Mouse (Mus musculus) embryonic fibroblast, embryonic 13.5 days (primary cell): ENCODE results near the gene Aspscr1. TPM values are rescaled to one million over a fixed set of nuclear protein-coding genes. Genes with fewer than 3 reads are reported as not detected.
"Not testable (repeated sequence)": the region's sequence is repeated elsewhere in the genome, so short reads cannot be mapped to it uniquely, and the experiment has no call there.

ENCODE experiments used
- H3K27ac ChIP-seq: 2 replicates; pipeline ENCODE4 v1.5.1; 2012; ENCODE audit warnings: low read length, control low read depth, inconsistent platforms; ENCODE audit not compliant: insufficient read depth
- H3K4me1 ChIP-seq: 2 replicates; pipeline ENCODE4 v1.6.1; 2011; ENCODE audit warnings: low read length; ENCODE audit not compliant: control insufficient read depth, insufficient read depth
- H3K4me3 ChIP-seq: 2 replicates; pipeline ENCODE4 v1.5.1; 2011; ENCODE audit warnings: mild to moderate bottlenecking, control low read depth, low read length; ENCODE audit not compliant: insufficient read depth
- CTCF ChIP-seq: IDR thresholded peaks from 2 replicates; pipeline ENCODE4 v1.5.1; 2011; ENCODE audit warnings: mild to moderate bottlenecking, control low read depth, low read length, moderate library complexity, borderline replicate concordance; ENCODE audit not compliant: insufficient read depth
- POLR2A ChIP-seq: IDR thresholded peaks from 2 replicates; pipeline ENCODE4 v1.6.1; 2011; ENCODE audit warnings: low read depth, mild to moderate bottlenecking, control low read depth, low read length, moderate library complexity
- polyA plus RNA-seq: library from polyadenylated mRNA; stranded (reverse); fragments of >200 nt; gene quantifications from 2 replicates; pipeline ENCODE4 v1.2.4, GENCODE M21; 2011; ENCODE audit warnings: low read depth; ENCODE audit not compliant: missing spikeins, insufficient read length

Gene Aspscr1
- polyA plus RNA-seq, 1 experiment = 53.9 TPM

- Histone ChIP-seq H3K4me1 (peaks cover 6% of the 10 kb centered on the region), H3K27ac (no peak overlapping the region), H3K4me3 (no peak overlapping the region)
- TF ChIP-seq CTCF = no peak
- no peak for TF ChIP-seq POLR2A
These were observed 55.9 kb downstream of the Aspscr1 start for GRCm38 (mm10) chr11:120728530-120729240.

DNA sequence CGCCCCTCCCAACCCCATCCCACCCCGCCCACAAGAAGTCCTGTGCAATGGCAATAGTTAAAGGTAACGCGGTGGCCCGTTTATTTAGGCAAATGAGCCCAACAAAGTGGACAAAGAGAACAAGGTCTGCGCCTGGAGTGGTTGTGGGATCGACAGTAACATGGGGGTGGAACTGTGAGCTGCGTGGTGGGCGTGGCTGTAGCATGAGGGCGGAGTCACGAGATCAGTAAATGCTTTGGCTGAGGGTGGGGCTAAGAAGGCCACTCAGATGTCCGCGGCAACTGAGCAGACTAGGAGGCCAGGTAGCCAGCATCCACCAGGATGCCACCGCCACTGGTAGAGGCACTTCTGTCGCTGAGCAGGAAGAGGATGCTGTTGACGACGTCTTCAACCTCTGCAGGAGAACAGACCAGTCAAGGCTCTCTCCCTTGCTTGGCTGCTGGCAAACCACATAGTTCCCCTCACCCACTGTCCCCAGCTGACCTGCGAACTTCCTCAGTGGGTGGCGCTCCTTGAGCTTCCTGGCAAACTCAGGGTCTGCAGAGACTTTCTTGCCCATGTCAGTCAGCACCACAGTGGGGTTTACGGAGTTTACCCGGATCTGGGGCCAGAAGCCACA is 56.8 kb downstream of the Aspscr1 start:
- H3K27ac ChIP-seq, H3K4me3 ChIP-seq: not testable (repeated sequence)

GRCm38 (mm10) chr11:120730331-120730870 is 57.6 kb downstream of the Aspscr1 start:
- Histone ChIP-seq H3K27ac (no peak overlapping the region), H3K4me3 (no peak overlapping the region)
- TF ChIP-seq POLR2A = no peak
- no peak for TF ChIP-seq CTCF

More for the DNA sequence above, 56.8 kb downstream of the Aspscr1 start:
- H3K4me1 ChIP-seq = not testable (repeated sequence)

GRCm38 (mm10) chr11:120731395-120731794 is 58.6 kb downstream of the Aspscr1 start:
- Histone ChIP-seq H3K27ac (peak overlapping the region; percentile 18; the same call in 1 of the 2 replicates), H3K4me1 (peaks cover 6% of the 10 kb centered on the region), H3K4me3 (no peak overlapping the region)
- TF ChIP-seq POLR2A = no peak; the same call in 1 of the 2 replicates
- no peak for TF ChIP-seq CTCF

More at GRCm38 (mm10) chr11:120730331-120730870, 57.6 kb downstream of the Aspscr1 start:
- H3K4me1 ChIP-seq = peaks cover 6% of the 10 kb centered on the region

DNA sequence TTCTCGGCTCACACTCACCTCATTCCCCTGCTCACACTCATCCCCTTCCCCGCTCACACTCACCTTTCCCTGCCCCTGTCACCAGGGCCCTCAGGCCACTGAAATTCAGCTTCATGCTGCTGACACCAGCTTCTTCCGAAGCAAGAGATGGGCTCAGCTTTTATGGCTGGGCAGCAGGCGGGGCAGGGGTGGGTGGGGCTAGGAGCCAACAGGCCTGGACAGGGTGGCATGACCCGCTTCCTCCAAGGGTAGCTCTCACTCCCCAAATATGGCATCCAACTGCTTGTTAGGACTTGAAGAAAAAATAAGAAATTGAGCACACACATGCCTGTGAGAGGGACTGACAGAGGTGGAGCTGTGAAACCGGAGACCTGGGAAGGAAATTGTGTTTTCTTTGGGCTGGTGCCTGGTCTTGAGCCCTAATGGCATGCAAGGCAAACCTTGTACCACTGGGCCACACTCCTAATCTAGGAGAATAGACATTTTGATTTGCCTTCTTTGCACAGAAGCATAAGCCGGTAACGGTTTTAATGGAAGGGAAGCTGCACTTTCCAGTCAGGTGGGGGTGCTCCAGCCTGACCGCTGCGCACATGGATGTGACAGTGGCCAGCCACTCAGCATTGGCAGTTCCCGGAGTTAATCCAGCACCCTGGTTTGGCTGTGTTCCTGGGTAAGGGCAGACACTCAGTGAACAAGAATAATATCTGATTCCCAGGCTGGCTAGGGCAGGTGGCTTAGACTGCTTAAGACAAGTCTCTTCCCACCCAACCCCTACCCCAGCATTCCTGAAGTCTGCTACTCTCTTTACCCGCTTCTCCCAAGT is 59.3 kb downstream of the Aspscr1 start, which contains the start of gene Cbr2:
Gene Cbr2 (minus strand): TSS at position 257 of the 823 bp plus-strand sequence.
- TF ChIP-seq POLR2A = peak; percentile 62; the same call in 1 of the 2 replicates
- no peak for TF ChIP-seq CTCF
- Histone ChIP-seq H3K4me3 (no peak within 1 kb of the TSS), H3K27ac (peak within 1 kb of the TSS; percentile 18; the same call in 1 of the 2 replicates), H3K4me1 (peaks cover 6% of the 10 kb centered on the region)

DNA sequence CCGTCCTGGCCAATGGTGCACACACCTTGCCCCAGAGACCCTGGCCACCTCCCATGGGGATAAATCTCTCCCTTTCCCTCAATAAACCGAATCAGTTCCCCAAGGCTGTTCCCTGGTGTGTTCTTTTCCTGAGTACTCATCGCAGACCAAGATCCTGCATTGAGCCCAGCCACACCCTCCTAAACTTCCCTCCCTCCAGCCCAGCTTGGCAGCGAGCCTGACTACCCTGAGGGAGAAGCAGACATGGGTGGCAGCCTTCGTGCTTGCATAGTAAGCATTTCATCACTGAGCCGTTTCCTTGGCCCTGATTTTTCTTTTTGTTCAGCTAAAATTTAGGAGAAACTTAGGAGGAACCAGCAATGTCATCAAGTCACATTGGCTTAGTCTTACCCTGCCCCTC is 60.7 kb downstream of the Aspscr1 start:
- no peak overlapping the region for H3K27ac ChIP-seq
- H3K4me3 ChIP-seq = no peak overlapping the region
- TF ChIP-seq POLR2A (no peak), CTCF (no peak)
- H3K4me1 ChIP-seq = peaks cover 6% of the 10 kb centered on the region

DNA sequence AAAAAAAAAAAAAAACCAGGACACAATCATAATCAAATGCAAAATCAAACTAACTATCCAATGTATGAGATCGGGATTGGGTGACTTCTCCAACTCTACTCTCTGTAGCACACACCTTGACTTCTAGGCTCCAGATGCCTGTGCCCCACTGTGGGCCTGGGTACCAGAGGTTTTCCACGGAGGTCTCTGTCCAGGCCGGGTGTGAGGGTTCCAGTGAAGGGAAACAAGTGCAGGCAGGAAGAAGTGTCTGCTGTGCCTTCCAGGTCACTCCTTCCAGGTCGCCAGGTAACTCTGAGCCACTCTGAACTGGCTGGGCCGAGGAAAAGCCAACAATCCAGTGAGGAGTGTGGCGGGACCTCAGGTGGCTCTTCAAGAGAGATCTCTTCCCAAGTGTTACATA is 63.7 kb downstream of the Aspscr1 start:
- no peak for TF ChIP-seq POLR2A
- Histone ChIP-seq H3K4me3 (no peak overlapping the region), H3K4me1 (peaks cover 5% of the 10 kb centered on the region), H3K27ac (no peak overlapping the region)

DNA sequence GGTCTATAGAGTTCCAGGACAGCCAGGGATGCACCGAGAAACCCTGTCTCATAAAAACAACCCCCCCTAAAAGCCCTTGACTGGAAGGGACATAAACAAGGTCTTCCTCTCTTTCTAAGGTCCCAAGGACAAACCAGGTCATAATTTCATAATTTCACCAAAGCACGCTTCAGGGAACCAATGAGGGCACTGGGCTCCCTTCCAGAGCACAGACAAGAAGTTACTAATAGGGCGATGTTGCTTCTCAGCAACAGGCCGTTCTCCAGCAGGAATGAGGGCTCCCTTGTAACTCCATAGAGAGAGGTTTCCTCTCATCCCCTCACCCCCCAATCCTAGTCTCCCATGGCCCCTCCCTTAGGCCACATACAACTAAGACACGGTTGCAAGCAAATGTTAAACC is 68.2 kb downstream of the Aspscr1 start:
- no peak overlapping the region for H3K27ac ChIP-seq
- no peak for TF ChIP-seq CTCF
- TF ChIP-seq POLR2A = no peak
- no peaks in the 10 kb centered on the region for H3K4me1 ChIP-seq

DNA sequence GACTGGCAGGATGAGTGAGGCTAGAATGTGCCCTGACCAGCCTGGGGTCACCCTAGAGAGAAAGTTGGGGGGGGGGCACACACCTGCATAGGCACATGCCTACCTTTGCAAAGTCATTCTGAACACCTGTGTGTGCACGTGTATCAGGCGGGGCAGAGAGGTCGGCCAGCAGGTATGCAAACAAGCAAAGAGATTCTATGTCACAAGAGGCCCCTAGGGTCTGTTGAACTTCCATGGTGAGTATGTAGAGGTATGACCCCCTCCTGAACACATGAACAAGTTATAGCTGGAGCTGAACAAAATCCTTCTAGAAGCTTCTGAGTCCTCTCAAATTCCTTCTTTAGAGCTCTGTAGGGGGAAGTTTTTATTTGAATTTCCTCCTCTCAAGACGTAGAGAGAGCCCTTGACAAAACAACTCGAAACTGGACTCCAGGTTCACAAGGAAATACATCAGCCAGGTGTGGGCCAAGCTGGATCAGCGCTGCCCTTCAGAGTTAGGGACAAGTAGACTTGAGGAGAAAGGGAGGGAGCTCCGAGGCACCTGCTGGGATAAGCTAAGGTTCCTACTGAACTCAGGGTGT is 71.4 kb downstream of the Aspscr1 start:
- H3K4me3 ChIP-seq = no peak overlapping the region
- no peaks in the 10 kb centered on the region for H3K4me1 ChIP-seq
- TF ChIP-seq POLR2A = no peak
- no peak for TF ChIP-seq CTCF
- H3K27ac ChIP-seq = no peak overlapping the region

More for the DNA sequence above, 68.2 kb downstream of the Aspscr1 start:
- H3K4me3 ChIP-seq = no peak overlapping the region
